Mouse (Mus musculus) right cerebral cortex, postnatal 14 days (tissue): ENCODE results near the gene Sun5.
"Not testable (repeated sequence)": the region's sequence is repeated elsewhere in the genome, so short reads cannot be mapped to it uniquely, and the experiment has no call there.

Source experiments
- DNase-seq: peaks from one replicate; pipeline ENCODE4 v3.0.0; 2022

Sun5 gene

GRCm38 (mm10) chr2:153870984-153871383 lies at the start of gene Sun5:
Gene Sun5, minus strand, starts transcription at chr2:153871084.
- DNase-seq: no peak

- DNase-seq: no peak
These were observed 47.0 kb upstream of the Sun5 start, which contains the start of gene Bpifb3 for GRCm38 (mm10) chr2:153917930-153918329. Gene Bpifb3, plus strand, starts transcription at chr2:153918230.

GRCm38 (mm10) chr2:153914151-153914550 lies 43.3 kb upstream of the Sun5 start:
- DNase-seq: peak; percentile 12

- DNase-seq: no peak
These were observed 35.7 kb upstream of the Sun5 start for GRCm38 (mm10) chr2:153906626-153907025.

- DNase-seq: no peak
These were observed 31.8 kb upstream of the Sun5 start for GRCm38 (mm10) chr2:153902726-153903125.

GRCm38 (mm10) chr2:153900088-153900487 lies 29.2 kb upstream of the Sun5 start, which contains the start of gene Bpifb6:
Gene Bpifb6, plus strand, starts transcription at chr2:153900388.
- DNase-seq: no peak

GRCm38 (mm10) chr2:153899111-153899510 lies 28.2 kb upstream of the Sun5 start:
- DNase-seq: no peak

GRCm38 (mm10) chr2:153874745-153875144 lies 3.9 kb upstream of the Sun5 start, which contains the start of gene Bpifb2:
Gene Bpifb2, plus strand, starts transcription at chr2:153875045.
- no peak for DNase-seq

- DNase-seq: no peak
These were observed 8.9 kb downstream of the Sun5 start for GRCm38 (mm10) chr2:153861960-153862359.

- DNase-seq: no peak
These were observed 10.2 kb downstream of the Sun5 start for GRCm38 (mm10) chr2:153860715-153861114.

GRCm38 (mm10) chr2:153860315-153860714 lies 10.6 kb downstream of the Sun5 start:
- DNase-seq: no peak

- DNase-seq: no peak
These were observed 11.3 kb downstream of the Sun5 start for GRCm38 (mm10) chr2:153859581-153859980.

GRCm38 (mm10) chr2:153853544-153853943 lies 17.3 kb downstream of the Sun5 start:
- no peak for DNase-seq

- peak; percentile 61 for DNase-seq
These were observed 19.9 kb downstream of the Sun5 start for GRCm38 (mm10) chr2:153851030-153851360.

- no peak for DNase-seq
These were observed 20.4 kb downstream of the Sun5 start for GRCm38 (mm10) chr2:153850351-153851029.

- DNase-seq: no peak
These were observed 22.5 kb downstream of the Sun5 start for GRCm38 (mm10) chr2:153848389-153848788.

- no peak for DNase-seq
These were observed 28.0 kb downstream of the Sun5 start for GRCm38 (mm10) chr2:153842854-153843253.

GRCm38 (mm10) chr2:153833291-153833690 lies 37.6 kb downstream of the Sun5 start:
- DNase-seq: no peak

GRCm38 (mm10) chr2:153828704-153829103 lies 42.2 kb downstream of the Sun5 start:
- DNase-seq: no peak

GRCm38 (mm10) chr2:153827171-153827830 lies 43.6 kb downstream of the Sun5 start:
- no peak for DNase-seq

- DNase-seq: not testable (repeated sequence)
These were observed 45.0 kb downstream of the Sun5 start for GRCm38 (mm10) chr2:153825900-153826299.

GRCm38 (mm10) chr2:153824593-153824992 lies 46.3 kb downstream of the Sun5 start:
- DNase-seq: peak; percentile 23

GRCm38 (mm10) chr2:153822005-153822543 lies 48.8 kb downstream of the Sun5 start:
- DNase-seq: no peak

- DNase-seq: no peak
These were observed 61.0 kb downstream of the Sun5 start for GRCm38 (mm10) chr2:153809921-153810320.
